Mouse (Mus musculus) liver, embryonic 14.5 days (tissue): ENCODE data around the gene Ngef. TPM values are rescaled to one million over a fixed set of nuclear protein-coding genes. Genes with fewer than 3 reads are reported as not detected.

Experiments used
- ATAC-seq: fragments of 200-750 bp; cut with Nextera tagmentation; 2 replicates; pipeline ENCODE4 v1.8.0; 2017; ENCODE audit warnings: moderate number of reproducible peaks, mild to moderate bottlenecking, moderate library complexity; ENCODE audit not compliant: insufficient read depth
- DNase-seq, 3 experiments: peaks; one replicate each; pipeline ENCODE4 v3.0.0-alpha.2; 2012 to 2013; ENCODE audit warnings: low read depth in 3 of 3, low spot score in 3 of 3
- H3K27ac ChIP-seq: fragments of 300-500 bp; sonication (generic); 2 replicates; pipeline ENCODE4 v1.5.1; 2014; ENCODE audit warnings: moderate library complexity, mild to moderate bottlenecking, control low read depth, inconsistent platforms
- H3K27me3 ChIP-seq: fragments of 300-500 bp; sonication (generic); 2 replicates; pipeline ENCODE4 v1.6.1; 2014; ENCODE audit warnings: mild to moderate bottlenecking, low read length, moderate library complexity; ENCODE audit not compliant: control insufficient read depth, insufficient read depth
- H3K36me3 ChIP-seq: fragments of 300-500 bp; sonication (generic); replicated peaks from 2 replicates; pipeline ENCODE4 v1.6.1; 2014; ENCODE audit warnings: low read depth; ENCODE audit not compliant: control insufficient read depth, insufficient read depth
- H3K4me1 ChIP-seq, 2 experiments: fragments of 200-500 bp in 1 of 2; fragments of 300-500 bp in 1 of 2; sonication (generic) in 1 of 2; replicated peaks; 2 replicates each; pipeline ENCODE4 v1.6.1; 2012 to 2014; ENCODE audit warnings: antibody characterized with exemption in 1 of 2, inconsistent platforms in 1 of 2, low read length in 1 of 2; ENCODE audit not compliant: control insufficient read depth in 2 of 2, insufficient read depth in 2 of 2
- H3K4me2 ChIP-seq: fragments of 300-500 bp; sonication (generic); 2 replicates; pipeline ENCODE4 v1.6.1; 2014; ENCODE audit warnings: low read depth, mild to moderate bottlenecking, control low read depth, moderate library complexity
- H3K4me3 ChIP-seq, 2 experiments: fragments of 200-500 bp in 1 of 2; fragments of 300-500 bp in 1 of 2; sonication (generic) in 1 of 2; 2 replicates each; pipeline ENCODE4 v1.5.1; 2012 to 2014; ENCODE audit warnings: low read depth in 2 of 2, low read length in 2 of 2, mild to moderate bottlenecking in 2 of 2, control low read depth in 1 of 2, inconsistent platforms in 1 of 2, moderate library complexity in 1 of 2; ENCODE audit not compliant: insufficient read depth in 1 of 2
- H3K9ac ChIP-seq: fragments of 300-500 bp; sonication (generic); replicated peaks from 2 replicates; pipeline ENCODE4 v1.6.1; 2014; ENCODE audit warnings: mild to moderate bottlenecking, control low read depth, moderate library complexity
- H3K9me3 ChIP-seq: fragments of 300-500 bp; sonication (generic); 2 replicates; pipeline ENCODE4 v1.6.1; 2016; ENCODE audit warnings: low read length, mixed read lengths; ENCODE audit not compliant: control insufficient read depth
- CTCF ChIP-seq: IDR thresholded peaks from 2 replicates; pipeline ENCODE4 v1.5.1; 2016; ENCODE audit warnings: antibody characterized with exemption, low read depth, control low read depth
- EP300 ChIP-seq: IDR thresholded peaks from 2 replicates; pipeline ENCODE4 v1.6.1; 2016; ENCODE audit warnings: antibody characterized with exemption, low read depth
- WGBS: fragments of 180-500 bp; shearing (Covaris S2); extraction: QIAGEN DNeasy Blood & Tissue Kit; methylation state at CpG from one replicate; pipeline ENCODE4 v1.1.7; 2014; ENCODE audit not compliant: insufficient replicate concordance; 5-methylcytosine and 5-hydroxymethylcytosine counted together
- polyA plus RNA-seq, 2 experiments: library from polyadenylated mRNA; depleted of rRNA in 1 of 2; stranded (reverse) in 1 of 2; unstranded in 1 of 2; fragments of >200 nt; fragmentation: Nextera tagmentation in 1 of 2; extraction: Ambion mirVana in 1 of 2; gene quantifications; 2 replicates each; pipeline versions ENCODE4 v1.2.1 to v1.2.3; 2012 to 2014

Ngef gene
- polyA plus RNA-seq, 2 experiments, result 2.9 to 3.4 TPM

GRCm38 (mm10) chr1:87589162-87589561 lies 15.5 kb upstream of the Ngef start:
- ATAC-seq, result no peak

GRCm38 (mm10) chr1:87580824-87581223 lies 7.2 kb upstream of the Ngef start:
- TF ChIP-seq EP300, result no peak
- TF ChIP-seq CTCF, result no peak
- H3K4me1 ChIP-seq, result no peaks in the 10 kb centered on the region
- no peak overlapping the region for H3K9ac ChIP-seq
- H3K4me3 ChIP-seq, result no peak overlapping the region
- ATAC-seq (no peak), DNase-seq (no peak)
- no peak overlapping the region for H3K27ac ChIP-seq
- no peak overlapping the region for H3K4me2 ChIP-seq
- H3K27me3 ChIP-seq, result no peaks in the 10 kb centered on the region
- WGBS, result 13% methylated on average over 3 of the region's 3 CpGs
- H3K36me3 ChIP-seq, result no peaks in the 10 kb centered on the region
- H3K9me3 ChIP-seq, result no peaks in the 10 kb centered on the region

More at GRCm38 (mm10) chr1:87589162-87589561, 15.5 kb upstream of the Ngef start:
- H3K4me1 ChIP-seq, result no peaks in the 10 kb centered on the region
- H3K36me3 ChIP-seq, result no peaks in the 10 kb centered on the region
- no peak overlapping the region for H3K9ac ChIP-seq
- TF ChIP-seq EP300 (no peak), CTCF (no peak)
- 77% methylated on average over 7 of the region's 7 CpGs for WGBS
- H3K27ac ChIP-seq, result no peak overlapping the region
- H3K4me2 ChIP-seq, result no peak overlapping the region
- no peak overlapping the region for H3K4me3 ChIP-seq
- no peaks in the 10 kb centered on the region for H3K9me3 ChIP-seq
- no peak for DNase-seq
- no peaks in the 10 kb centered on the region for H3K27me3 ChIP-seq

GRCm38 (mm10) chr1:87578965-87579364 lies 5.3 kb upstream of the Ngef start:
- TF ChIP-seq EP300, result no peak
- TF ChIP-seq CTCF, result no peak
- no peaks in the 10 kb centered on the region for H3K9me3 ChIP-seq
- H3K27me3 ChIP-seq, result no peaks in the 10 kb centered on the region
- H3K4me1 ChIP-seq, result 0 out of 4 replicates have a peak, but pooled peaks cover 0 to 3% of the 10 kb centered on the region in 2 experiments
- 63% methylated on average over 6 of the region's 6 CpGs for WGBS
- H3K4me2 ChIP-seq, result no peak overlapping the region
- H3K9ac ChIP-seq, result no peak overlapping the region
- H3K4me3 ChIP-seq, result no peak overlapping the region
- DNase-seq (no peak), ATAC-seq (no peak)
- no peak overlapping the region for H3K27ac ChIP-seq
- H3K36me3 ChIP-seq, result no peaks in the 10 kb centered on the region

GRCm38 (mm10) chr1:87574785-87575184 lies 1.1 kb upstream of the Ngef start:
- no peaks in the 10 kb centered on the region for H3K9me3 ChIP-seq
- no peaks in the 10 kb centered on the region for H3K27me3 ChIP-seq
- no peak overlapping the region for H3K9ac ChIP-seq
- H3K4me2 ChIP-seq, result no peak overlapping the region
- no peak for TF ChIP-seq EP300
- TF ChIP-seq CTCF, result no peak
- 72% methylated on average over 7 of the region's 7 CpGs for WGBS
- 0 out of 4 replicates have a peak, but pooled peaks cover 0 to 3% of the 10 kb centered on the region in 2 experiments for H3K4me1 ChIP-seq
- no peak for DNase-seq
- no peak overlapping the region for H3K4me3 ChIP-seq
- ATAC-seq, result no peak
- no peaks in the 10 kb centered on the region for H3K36me3 ChIP-seq
- no peak overlapping the region for H3K27ac ChIP-seq

- Histone ChIP-seq H3K27me3 (no peaks in the 10 kb centered on the region), H3K4me3 (no peak overlapping the region), H3K9me3 (no peaks in the 10 kb centered on the region), H3K9ac (no peak overlapping the region), H3K36me3 (no peaks in the 10 kb centered on the region), H3K4me1 (0 out of 4 replicates have a peak, but pooled peaks cover 0 to 3% of the 10 kb centered on the region in 2 experiments), H3K27ac (no peak overlapping the region), H3K4me2 (no peak overlapping the region)
- no peak for DNase-seq
- ATAC-seq, result no peak
- TF ChIP-seq EP300, result no peak
- TF ChIP-seq CTCF, result no peak
- WGBS, result 49% methylated on average over 6 of the region's 6 CpGs
Observed at GRCm38 (mm10) chr1:87574353-87574752, 683 bp upstream of the Ngef start.
